Mouse (Mus musculus) retina, adult 2 months (tissue): ENCODE results near the gene Mus81.

Experiments used
- DNase-seq: peaks from one replicate; pipeline ENCODE4 v3.0.0-alpha.2; 2012; ENCODE audit warnings: low read depth, low spot score

Mus81 gene

GRCm38 (mm10) chr19:5445747-5446146 is 42.5 kb downstream of the Mus81 start:
- DNase-seq = no peak

GRCm38 (mm10) chr19:5444954-5445353 is 43.2 kb downstream of the Mus81 start:
- no peak for DNase-seq

GRCm38 (mm10) chr19:5444371-5444908 is 43.8 kb downstream of the Mus81 start:
- DNase-seq = no peak

- no peak for DNase-seq
These were observed 54.3 kb downstream of the Mus81 start for GRCm38 (mm10) chr19:5433951-5434350.

GRCm38 (mm10) chr19:5432992-5433852 is 55.0 kb downstream of the Mus81 start:
- no peak for DNase-seq
